Mouse (Mus musculus): ENCODE results near the gene Dysf.

The Dysf gene

GRCm38 (mm10) chr6:84178776-84179405, 170.5 kb downstream of the Dysf start:
- no peak for DNase-seq

- no peak for DNase-seq
These were observed 173.1 kb downstream of the Dysf start for GRCm38 (mm10) chr6:84181452-84181851.

GRCm38 (mm10) chr6:84191656-84192250, 183.4 kb downstream of the Dysf start:
- no peak for DNase-seq

- DNase-seq: no peak
These were observed 188.1 kb downstream of the Dysf start for GRCm38 (mm10) chr6:84196511-84196910.

GRCm38 (mm10) chr6:84197811-84198213, 189.4 kb downstream of the Dysf start:
- no peak for DNase-seq

GRCm38 (mm10) chr6:84201721-84202490, 193.5 kb downstream of the Dysf start:
- DNase-seq: no peak

GRCm38 (mm10) chr6:84205611-84206010, 197.2 kb downstream of the Dysf start:
- no peak for DNase-seq

- DNase-seq: no peak
These were observed 200.2 kb downstream of the Dysf start for GRCm38 (mm10) chr6:84208589-84208988.

- no peak for DNase-seq
These were observed 201.5 kb downstream of the Dysf start for GRCm38 (mm10) chr6:84209736-84210434.

GRCm38 (mm10) chr6:84211473-84211872, 203.1 kb downstream of the Dysf start:
- no peak for DNase-seq

GRCm38 (mm10) chr6:84213101-84213500, 204.7 kb downstream of the Dysf start:
- no peak for DNase-seq

- no peak for DNase-seq
These were observed 209.0 kb downstream of the Dysf start for GRCm38 (mm10) chr6:84217216-84217933.

GRCm38 (mm10) chr6:84219119-84219518, 210.7 kb downstream of the Dysf start:
- DNase-seq: no peak

- no peak for DNase-seq
These were observed 216.5 kb downstream of the Dysf start for GRCm38 (mm10) chr6:84224861-84225260.

GRCm38 (mm10) chr6:84225587-84225986, 217.2 kb downstream of the Dysf start:
- DNase-seq: peak; percentile 58

- no peak for DNase-seq
These were observed 219.8 kb downstream of the Dysf start for GRCm38 (mm10) chr6:84228196-84228595.

GRCm38 (mm10) chr6:84228786-84229185, 220.4 kb downstream of the Dysf start:
- DNase-seq: no peak

GRCm38 (mm10) chr6:84229739-84230138, 221.3 kb downstream of the Dysf start:
- no peak for DNase-seq

- no peak for DNase-seq
These were observed 222.7 kb downstream of the Dysf start for GRCm38 (mm10) chr6:84231108-84231507.

- DNase-seq: no peak
These were observed 223.8 kb downstream of the Dysf start for GRCm38 (mm10) chr6:84232063-84232760.

GRCm38 (mm10) chr6:84233783-84234182, 225.4 kb downstream of the Dysf start:
- DNase-seq: no peak

GRCm38 (mm10) chr6:84235365-84235764, 227.0 kb downstream of the Dysf start:
- DNase-seq: no peak
